Mouse (Mus musculus) cortical plate, adult 2 months (tissue): ENCODE measurements at regions not wholly inside any gene's neighbourhood (a gene's known extent, or its start where the extent isn't known, plus 50 kb on each side); places are given as distances from the start of the nearest gene placed in this dataset.

Experiments
- H3K27ac ChIP-seq: fragments of 200-500 bp; 2 replicates; pipeline ENCODE4 v1.5.1; 2012; ENCODE audit warnings: low read length, control low read depth, inconsistent platforms; ENCODE audit not compliant: insufficient read depth
- H3K4me1 ChIP-seq: fragments of 200-500 bp; 2 replicates; pipeline ENCODE4 v1.6.1; 2011; ENCODE audit warnings: low read length; ENCODE audit not compliant: control insufficient read depth, insufficient read depth
- H3K4me3 ChIP-seq: fragments of 200-500 bp; 2 replicates; pipeline ENCODE4 v1.5.1; 2011; ENCODE audit warnings: mild to moderate bottlenecking, low read length, control low read depth; ENCODE audit not compliant: insufficient read depth
- CTCF ChIP-seq: fragments of 200-500 bp; IDR thresholded peaks from 2 replicates; pipeline ENCODE4 v1.5.1; 2011; ENCODE audit warnings: mild to moderate bottlenecking, control low read depth, low read length; ENCODE audit not compliant: insufficient read depth; ENCODE audit errors: extremely low read depth
- POLR2A ChIP-seq: fragments of 200-500 bp; IDR thresholded peaks from 2 replicates; pipeline ENCODE4 v1.6.1; 2011; ENCODE audit warnings: mild to moderate bottlenecking, low read length, control low read depth; ENCODE audit not compliant: insufficient read depth; ENCODE audit errors: extremely low read depth

GRCm38 (mm10) chr19:15583106-15583781 is 363.9 kb downstream of the Psat1 start:
- Histone ChIP-seq H3K4me1 (no peaks in the 10 kb centered on the region), H3K4me3 (no peak overlapping the region), H3K27ac (no peak overlapping the region)
- TF ChIP-seq POLR2A (no peak), CTCF (no peak)

- no peaks in the 10 kb centered on the region for H3K4me1 ChIP-seq
- H3K4me3 ChIP-seq, result no peak overlapping the region
- H3K27ac ChIP-seq, result no peak overlapping the region
- no peak for TF ChIP-seq CTCF
- TF ChIP-seq POLR2A, result no peak
These were observed 375.9 kb downstream of the Psat1 start for GRCm38 (mm10) chr19:15571204-15571603.

- TF ChIP-seq POLR2A (no peak), CTCF (no peak)
- H3K4me3 ChIP-seq, result no peak overlapping the region
- no peaks in the 10 kb centered on the region for H3K4me1 ChIP-seq
- H3K27ac ChIP-seq, result no peak overlapping the region
These were observed 385.6 kb downstream of the Psat1 start for GRCm38 (mm10) chr19:15561511-15561910.

GRCm38 (mm10) chr19:15553953-15554352 is 393.2 kb downstream of the Psat1 start:
- no peak overlapping the region for H3K4me3 ChIP-seq
- TF ChIP-seq POLR2A, result no peak
- TF ChIP-seq CTCF, result no peak
- H3K4me1 ChIP-seq, result no peaks in the 10 kb centered on the region
- H3K27ac ChIP-seq, result no peak overlapping the region

- Histone ChIP-seq H3K4me1 (no peaks in the 10 kb centered on the region), H3K4me3 (no peak overlapping the region), H3K27ac (peak overlapping the region; percentile 61; the same call in 1 of the 2 replicates)
- TF ChIP-seq CTCF (no peak), POLR2A (no peak)
These were observed 429.3 kb downstream of the Psat1 start for GRCm38 (mm10) chr19:15517853-15518252.

GRCm38 (mm10) chr19:15516566-15517305 is 430.4 kb downstream of the Psat1 start:
- 0 out of 2 replicates have a peak overlapping the region, but pooled peaks have one; percentile 19 for H3K4me3 ChIP-seq
- no peak for TF ChIP-seq POLR2A
- no peak for TF ChIP-seq CTCF

GRCm38 (mm10) chr19:15513197-15513596 is 433.9 kb downstream of the Psat1 start:
- Histone ChIP-seq H3K27ac (no peak overlapping the region), H3K4me1 (no peaks in the 10 kb centered on the region), H3K4me3 (no peak overlapping the region)
- no peak for TF ChIP-seq POLR2A
- TF ChIP-seq CTCF, result no peak

More at GRCm38 (mm10) chr19:15516566-15517305, 430.4 kb downstream of the Psat1 start:
- H3K27ac ChIP-seq, result peak overlapping the region; percentile 57; the same call in 1 of the 2 replicates
- H3K4me1 ChIP-seq, result no peaks in the 10 kb centered on the region

GRCm38 (mm10) chr19:15510395-15510794 is 436.7 kb downstream of the Psat1 start:
- H3K4me1 ChIP-seq, result no peaks in the 10 kb centered on the region
- TF ChIP-seq CTCF (no peak), POLR2A (no peak)
- H3K27ac ChIP-seq, result no peak overlapping the region
- H3K4me3 ChIP-seq, result no peak overlapping the region

- TF ChIP-seq CTCF, result no peak
- TF ChIP-seq POLR2A, result no peak
- Histone ChIP-seq H3K4me3 (no peak overlapping the region), H3K4me1 (no peaks in the 10 kb centered on the region), H3K27ac (no peak overlapping the region)
These were observed 444.2 kb downstream of the Psat1 start for GRCm38 (mm10) chr19:15502985-15503354.

GRCm38 (mm10) chr19:15502315-15502984 is 444.7 kb downstream of the Psat1 start:
- no peak for TF ChIP-seq POLR2A
- Histone ChIP-seq H3K4me1 (no peaks in the 10 kb centered on the region), H3K27ac (no peak overlapping the region)

More at GRCm38 (mm10) chr19:15502315-15502984, 444.7 kb downstream of the Psat1 start:
- no peak overlapping the region for H3K4me3 ChIP-seq
